In genomic region chr11:59839008-59839458, GRCm38 (mm10) we compare ENCODE assay signal across 8 mouse cellular contexts. TPM values are rescaled to one million over a fixed set of nuclear protein-coding genes. Genes with fewer than 3 reads are reported as not detected.
DNase-seq lines count a peak whose midpoint lies in the region; ATAC-seq lines count a peak whose summit lies in the region.

Gene Nt5m (plus strand): TSS chr11:59839447.

- no peaks in the 10 kb centered on the region for H3K27me3 ChIP-seq in forebrain, embryonic 13.5 days
- no peaks in the 10 kb centered on the region for H3K27me3 ChIP-seq in liver, embryonic 16.5 days (ENCODE audit: control insufficient read depth, insufficient read depth, low read depth, low read length)
- no peaks in the 10 kb centered on the region for H3K27me3 ChIP-seq in neural tube, embryonic 12.5 days (replicated peaks)

- peak; percentile 93 for ATAC-seq in cerebellum, adult (ENCODE audit: insufficient number of reproducible peaks, low FRiP score, low TSS enrichment)
- ATAC-seq in forebrain, embryonic 13.5 days: peak; percentile 97
- ATAC-seq in liver, embryonic 16.5 days (ENCODE audit: low read depth): peak; percentile 96
- peak; percentile 97 for ATAC-seq in neural tube, embryonic 12.5 days (ENCODE audit: low FRiP score, low read depth)

- peaks cover 28% of the 10 kb centered on the region for H3K36me3 ChIP-seq in forebrain, embryonic 13.5 days (ENCODE audit: poor library complexity, severe bottlenecking)
- H3K36me3 ChIP-seq in liver, embryonic 16.5 days (ENCODE audit: control insufficient read depth, insufficient read depth): peaks cover 9% of the 10 kb centered on the region
- H3K36me3 ChIP-seq in neural tube, embryonic 12.5 days: peaks cover 22% of the 10 kb centered on the region

- H3K4me1 ChIP-seq in forebrain, embryonic 13.5 days: peaks cover 24% of the 10 kb centered on the region
- peaks cover 17% of the 10 kb centered on the region for H3K4me1 ChIP-seq in liver, embryonic 16.5 days (ENCODE audit: control insufficient read depth, low read depth, low read length)
- H3K4me1 ChIP-seq in neural tube, embryonic 12.5 days: peaks cover 16% of the 10 kb centered on the region

- WGBS in forebrain, embryonic 13.5 days: 0% methylated on average over 24 of the region's 24 CpGs
- under 1% methylated on average over 24 of the region's 24 CpGs for WGBS in large intestine, adult 2 months
- WGBS in liver, embryonic 16.5 days (ENCODE audit: insufficient replicate concordance): 0% methylated on average over 24 of the region's 24 CpGs
- under 1% methylated on average over 24 of the region's 24 CpGs for WGBS in neural tube, embryonic 12.5 days

- H3K4me3 ChIP-seq in forebrain, embryonic 13.5 days: peak within 1 kb of the TSS; percentile 98
- H3K4me3 ChIP-seq in liver, embryonic 16.5 days (ENCODE audit: low read depth, low read length): peak within 1 kb of the TSS; percentile 98
- H3K4me3 ChIP-seq in neural tube, embryonic 12.5 days: peak within 1 kb of the TSS; percentile 96

- H3K9ac ChIP-seq in forebrain, embryonic 13.5 days: peak within 1 kb of the TSS; percentile 97
- peak within 1 kb of the TSS; percentile 93 for H3K9ac ChIP-seq in liver, embryonic 16.5 days (ENCODE audit: low read depth, low read length)
- H3K9ac ChIP-seq in neural tube, embryonic 12.5 days: peak within 1 kb of the TSS; percentile 90

- no peaks in the 10 kb centered on the region for H3K9me3 ChIP-seq in forebrain, embryonic 13.5 days (replicated peaks)
- H3K9me3 ChIP-seq in liver, embryonic 16.5 days (replicated peaks; ENCODE audit: control insufficient read depth, low read length): no peaks in the 10 kb centered on the region
- H3K9me3 ChIP-seq in neural tube, embryonic 12.5 days: no peaks in the 10 kb centered on the region

- peak within 1 kb of the TSS; percentile 97 for H3K27ac ChIP-seq in forebrain, embryonic 13.5 days
- peak within 1 kb of the TSS; percentile 95 for H3K27ac ChIP-seq in liver, embryonic 16.5 days (ENCODE audit: low read length)
- peak within 1 kb of the TSS; percentile 94 for H3K27ac ChIP-seq in neural tube, embryonic 12.5 days

- DNase-seq in ES-CJ7 (ENCODE audit: low read depth, low spot score): peak; percentile 95
- peak; percentile 96 to 97 for DNase-seq in heart, postnatal 10 days
- DNase-seq in large intestine, adult 2 months (ENCODE audit: low read depth, low spot score): peak; percentile 75
- peak; percentile 94 for DNase-seq in telencephalon, adult 2 months (ENCODE audit: low read depth, low spot score)

- intact Hi-C loops in heart, postnatal 10 days (cut with DNase I): no loop called here

- peak within 1 kb of the TSS; percentile 80 for H3K4me2 ChIP-seq in forebrain, embryonic 13.5 days
- peak within 1 kb of the TSS; percentile 80 for H3K4me2 ChIP-seq in liver, embryonic 16.5 days (ENCODE audit: low read depth, low read length)
- peak within 1 kb of the TSS; percentile 69 for H3K4me2 ChIP-seq in neural tube, embryonic 12.5 days (replicated peaks)

RNA-seq across cellular contexts. Expression of gene Nt5m, which starts in this region (rescaled TPM):
- 46.6 and 51.2 TPM in 2 replicates for polyA plus RNA-seq in forebrain, embryonic 13.5 days (2015; fragmentation: Nextera tagmentation; extraction: Ambion mirVana)
- total RNA-seq in heart, postnatal 10 days (2021): 10 to 100 TPM; 27.3 to 27.4 TPM
- 31.4 and 32.6 TPM in 2 replicates for polyA plus RNA-seq in large intestine, adult 2 months (2012; rRNA removed)
- 12.8 and 15.2 TPM in 2 replicates for polyA plus RNA-seq in liver, embryonic 16.5 days (2015; fragmentation: Nextera tagmentation; extraction: Ambion mirVana)
- polyA plus RNA-seq in neural tube, embryonic 12.5 days (2016; fragmentation: Nextera tagmentation; extraction: Ambion mirVana): 52.3 and 53.8 TPM in 2 replicates

Comparison
In these comparisons a context has a peak if more than half of its experiments do, and no peak if none do; other contexts are left out.
1. Peak in every context shown above with its lines: DNase-seq, ATAC-seq, H3K4me3 ChIP-seq and H3K27ac ChIP-seq.